Mouse (Mus musculus) T-helper 17 cell (primary cell): ENCODE measurements around the gene Prune2.

Source experiments
- in situ Hi-C, 2 experiments: fragments of 300-600 bp; cut with MboI, MseI; formaldehyde crosslinking; loops; 1 replicate in 1 of 2; 2 replicates in 1 of 2; pipeline ENCODE4 v1.15.1; 2025; ENCODE audit warnings: high pct_unique_total_duplicates in 2 of 2

The Prune2 gene

GRCm38 (mm10) chr19:17256388-17256787, 300.5 kb downstream of the Prune2 start:
- in situ Hi-C loops = no loop called here

- in situ Hi-C loops = no loop called here
Observed at GRCm38 (mm10) chr19:17256867-17257266, 300.9 kb downstream of the Prune2 start.

- in situ Hi-C loops = loop anchor here (5.0 to 10.0 kb wide), 5 partner anchors 79 to 1324 kb away; partner anchors contain the start of gene Gcnt1 (in 1 of the 2)
Observed at GRCm38 (mm10) chr19:17263181-17263580, 307.3 kb downstream of the Prune2 start.

GRCm38 (mm10) chr19:17263679-17264370, 307.9 kb downstream of the Prune2 start:
- in situ Hi-C loops = loop anchor here (5.0 to 10.0 kb wide), 5 partner anchors 78 to 1323 kb away; partner anchors contain the start of gene Gcnt1 (in 1 of the 2)

- in situ Hi-C loops = loop anchor here (5.0 to 10.0 kb wide), 8 partner anchors 78 to 1483 kb away; partner anchors contain the start of genes Gcnt1 (in 1 of the 2) and Trpm6 (in 1 of the 2)
Observed at GRCm38 (mm10) chr19:17264481-17265196, 308.7 kb downstream of the Prune2 start.

- in situ Hi-C loops = loop anchor here (5.0 to 10.0 kb wide), 6 partner anchors 106 to 1479 kb away; partner anchors contain the start of genes Gcnt1 (in 1 of the 2) and Trpm6 (in 1 of the 2)
Observed at GRCm38 (mm10) chr19:17268669-17269068, 312.8 kb downstream of the Prune2 start.

- in situ Hi-C loops = loop anchor here in 1 of 2 experiments (10.0 kb wide), 1 partner anchor 366 kb away; no protein-coding TSS in a partner anchor
Observed at GRCm38 (mm10) chr19:17271179-17271622, 315.3 kb downstream of the Prune2 start.

- in situ Hi-C loops = loop anchor here in 1 of 2 experiments (10.0 kb wide), 1 partner anchor 368 kb away; no protein-coding TSS in a partner anchor
Observed at GRCm38 (mm10) chr19:17272988-17273387, 317.1 kb downstream of the Prune2 start.
